Mouse (Mus musculus): ENCODE data around the gene Notch1.

- TF ChIP-seq POLR2A (IDR thresholded peaks at IDR 0.05; ENCODE audit: extremely low read depth, insufficient read depth, low read length) (no peak), CTCF (IDR thresholded peaks at IDR 0.05; ENCODE audit: low read depth, low read length) (no peak)
These were observed 75.2 kb downstream of the Notch1 start for GRCm38 (mm10) chr2:26441261-26441660.
